Mouse (Mus musculus) lung, adult 2 months (tissue): ENCODE data around the gene Gm49601. TPM values are rescaled to one million over a fixed set of nuclear protein-coding genes. Genes with fewer than 3 reads are reported as not detected.

ENCODE experiments used
- DNase-seq: peaks from one replicate; pipeline ENCODE4 v3.0.0; 2022
- H3K4me1 ChIP-seq: fragments of 200-500 bp; 2 replicates; pipeline ENCODE4 v1.6.1; 2011; ENCODE audit warnings: low read length; ENCODE audit not compliant: control insufficient read depth, insufficient read depth
- H3K4me3 ChIP-seq: fragments of 200-500 bp; replicated peaks from 2 replicates; pipeline ENCODE3; 2011; ENCODE audit warnings: low read depth, mild to moderate bottlenecking, control low read depth, low read length; ENCODE audit errors: extremely low read depth
- CTCF ChIP-seq: fragments of 200-500 bp; IDR thresholded peaks from 2 replicates; pipeline ENCODE4 v1.5.1; 2011; ENCODE audit warnings: mild to moderate bottlenecking, low read length, control low read depth; ENCODE audit not compliant: insufficient read depth
- POLR2A ChIP-seq: fragments of 200-500 bp; IDR thresholded peaks from 2 replicates; pipeline ENCODE4 v1.6.1; 2011; ENCODE audit warnings: low read depth, mild to moderate bottlenecking, control low read depth, low read length, borderline replicate concordance; ENCODE audit errors: extremely low read depth
- WGBS: fragments of 180-500 bp; shearing (Covaris S2); methylation state at CpG from one replicate; pipeline ENCODE4 v1.1.7; 2018; 5-methylcytosine and 5-hydroxymethylcytosine counted together
- polyA plus RNA-seq: library from polyadenylated mRNA; depleted of rRNA; stranded (reverse); fragments of >200 nt; gene quantifications from 2 replicates; pipeline ENCODE4 v1.2.3, GENCODE M21; 2012; rRNA removed

Gene Gm49601
- 3.6 and 9.4 TPM in 2 replicates for polyA plus RNA-seq

DNA sequence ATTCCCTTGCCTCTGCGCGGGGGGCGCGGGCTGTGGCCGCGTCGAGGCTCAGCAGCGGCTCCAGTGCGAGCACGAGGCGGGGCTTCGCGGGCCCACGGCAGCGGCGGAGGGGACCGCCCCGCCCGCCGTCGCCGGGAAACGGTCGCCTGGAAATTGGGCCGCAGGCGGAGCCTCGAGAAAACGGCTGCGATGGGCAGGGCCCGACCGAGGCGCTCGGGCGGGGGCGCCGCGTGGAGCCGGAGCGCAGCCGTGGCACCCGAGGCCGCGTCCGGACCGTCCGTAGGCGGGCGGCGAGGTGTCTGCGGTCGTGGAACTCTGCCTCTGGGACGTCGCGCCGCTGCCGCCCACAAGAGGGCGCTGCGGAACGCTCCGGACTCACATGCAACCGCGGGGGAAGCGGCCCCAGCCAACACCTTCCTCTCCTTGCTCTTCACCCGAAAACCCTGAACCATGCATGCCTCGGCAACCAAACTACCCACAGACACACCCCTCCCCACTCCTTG lies at the start of gene Gm49601:
Gene Gm49601 (minus strand): TSS at position 52 of the 503 bp plus-strand sequence.
- DNase-seq = peak; percentile 80
- TF ChIP-seq POLR2A = no peak
- TF ChIP-seq CTCF = peak; percentile 63
- Histone ChIP-seq H3K4me1 (peaks cover 2% of the 10 kb centered on the region; the same call in 1 of the 2 replicates), H3K4me3 (peak within 1 kb of the TSS; percentile 12)
- WGBS = under 1% methylated on average over 62 of the region's 65 CpGs

DNA sequence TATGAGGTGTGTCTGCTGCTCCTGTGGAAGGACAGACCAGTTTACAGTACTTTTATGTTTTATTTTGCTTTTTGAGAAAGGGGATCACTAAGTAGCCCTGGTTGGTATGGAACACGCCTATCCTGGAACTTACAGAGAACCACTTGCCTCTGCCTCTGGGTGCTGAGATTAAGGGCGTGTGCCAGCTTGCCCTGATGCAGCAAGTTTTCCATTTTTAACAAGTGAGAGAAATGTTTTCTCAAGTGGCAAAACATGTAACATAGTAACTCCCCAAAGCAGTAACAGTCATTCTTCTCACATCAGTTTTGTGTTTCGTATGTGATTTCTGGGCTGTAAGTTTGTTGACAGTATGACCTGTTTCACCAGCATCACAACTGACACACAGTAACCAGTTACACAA lies 46.8 kb upstream of the Gm49601 start:
- Histone ChIP-seq H3K4me3 (no peak overlapping the region), H3K4me1 (no peaks in the 10 kb centered on the region)
- no peak for TF ChIP-seq POLR2A
- no peak for TF ChIP-seq CTCF
- WGBS = 64% methylated on average over 3 of the region's 3 CpGs
- DNase-seq = no peak

DNA sequence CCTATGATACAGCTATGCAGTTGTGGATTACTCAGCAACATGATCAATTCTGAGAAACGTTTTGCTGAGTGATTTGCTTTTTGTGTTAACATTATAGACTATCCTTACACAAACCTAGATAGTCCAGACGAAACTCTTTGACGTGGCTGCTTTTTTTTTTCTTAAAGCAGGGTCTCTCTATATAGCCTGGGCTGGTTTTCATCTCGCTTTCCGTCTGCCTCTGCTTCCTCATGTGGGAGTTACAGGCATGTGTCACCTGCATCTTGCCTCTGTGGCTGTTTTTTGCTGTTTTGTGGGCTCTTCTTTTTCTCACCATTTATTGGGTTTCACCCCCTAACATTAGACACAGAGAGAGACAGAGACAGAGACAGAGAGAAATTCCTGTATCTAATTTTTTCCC lies 45.8 kb upstream of the Gm49601 start:
- H3K4me1 ChIP-seq = no peaks in the 10 kb centered on the region
- TF ChIP-seq POLR2A (no peak), CTCF (no peak)

DNA sequence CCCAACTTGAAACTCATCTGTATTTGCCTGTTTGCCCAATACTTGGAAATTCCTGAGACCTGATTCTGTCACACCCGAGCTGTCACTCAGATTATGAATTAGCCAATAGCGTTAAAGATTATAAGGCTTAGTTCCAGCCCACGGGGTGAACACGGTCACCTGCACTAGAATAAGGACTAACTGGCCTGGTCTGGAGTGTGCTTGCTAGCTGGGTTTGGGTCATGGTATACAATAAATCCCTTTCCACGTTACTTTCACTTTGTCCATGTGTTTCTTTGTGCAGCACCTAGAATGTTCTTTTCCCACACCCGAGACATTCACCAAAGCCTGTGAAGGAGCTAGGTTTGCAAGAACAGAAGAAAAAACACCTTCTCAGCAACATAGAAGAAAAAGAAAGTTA lies 43.7 kb upstream of the Gm49601 start:
- TF ChIP-seq CTCF (no peak), POLR2A (no peak)
- DNase-seq = no peak
- no peaks in the 10 kb centered on the region for H3K4me1 ChIP-seq
- no peak overlapping the region for H3K4me3 ChIP-seq
- 61% methylated on average over 6 of the region's 6 CpGs for WGBS

More for the DNA sequence above, 45.8 kb upstream of the Gm49601 start:
- 48% methylated on average over 5 of the region's 5 CpGs for WGBS
- no peak for DNase-seq
- no peak overlapping the region for H3K4me3 ChIP-seq

DNA sequence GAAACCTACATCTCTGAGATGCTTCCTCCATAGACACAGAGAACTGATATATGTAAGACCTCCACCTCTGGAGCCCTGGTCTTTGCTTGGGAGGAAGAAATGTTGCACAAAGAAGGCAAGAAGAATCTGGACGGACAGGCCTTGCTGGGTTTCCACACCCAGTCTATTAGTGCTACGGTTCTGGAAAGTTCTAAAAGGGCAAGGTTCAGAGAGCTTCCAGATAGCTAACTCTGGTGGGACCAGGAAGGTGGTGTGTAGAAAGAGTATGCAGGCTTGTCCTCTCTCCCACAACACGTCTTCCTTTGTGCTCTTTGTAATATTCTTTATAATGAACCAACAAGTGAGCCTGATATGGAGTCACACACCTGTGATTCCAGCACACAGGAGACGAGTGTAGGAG lies 32.4 kb upstream of the Gm49601 start:
- WGBS = 67% methylated on average over 4 of the region's 4 CpGs

DNA sequence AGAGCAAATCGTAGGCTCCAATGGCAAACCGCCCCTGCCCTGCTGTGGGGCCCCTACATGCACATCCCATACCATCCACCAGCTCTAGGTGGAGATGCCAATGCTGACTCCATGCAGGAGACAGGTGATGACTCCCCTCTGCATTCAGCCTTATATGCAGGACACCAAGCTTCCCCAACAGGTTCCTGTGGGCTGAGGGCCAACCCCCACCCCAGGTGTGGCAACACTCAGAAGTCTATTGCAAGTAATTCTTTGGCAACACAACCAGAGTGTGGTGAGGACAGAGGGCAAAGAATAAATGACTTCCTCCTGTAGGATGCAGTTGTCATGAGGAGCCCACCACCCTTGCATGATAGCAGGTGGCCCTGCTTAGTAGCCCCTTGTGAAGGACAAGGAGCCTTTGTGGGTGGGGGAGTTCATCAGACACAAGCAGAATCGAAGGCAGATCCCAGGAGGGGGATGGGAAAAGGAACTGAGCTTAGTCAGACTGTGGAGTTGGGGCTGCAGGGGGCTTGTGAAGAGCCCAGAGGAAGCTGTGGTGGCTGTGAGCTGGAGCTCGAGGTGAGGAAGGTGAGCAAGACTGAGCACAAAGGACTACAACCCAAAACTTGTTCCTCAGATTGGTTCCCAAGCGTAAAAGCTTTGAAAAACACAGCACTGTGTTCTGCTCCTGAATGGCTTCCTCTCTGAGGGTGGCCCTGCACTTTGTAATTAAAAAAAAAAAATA lies 29.3 kb upstream of the Gm49601 start:
- 50% methylated on average over 5 of the region's 5 CpGs for WGBS
- H3K4me1 ChIP-seq = no peaks in the 10 kb centered on the region
- DNase-seq = no peak
- no peak overlapping the region for H3K4me3 ChIP-seq
- TF ChIP-seq POLR2A = no peak
- no peak for TF ChIP-seq CTCF

More for the DNA sequence above, 32.4 kb upstream of the Gm49601 start:
- TF ChIP-seq CTCF (no peak), POLR2A (no peak)
- DNase-seq = no peak
- Histone ChIP-seq H3K4me1 (no peaks in the 10 kb centered on the region), H3K4me3 (no peak overlapping the region)

DNA sequence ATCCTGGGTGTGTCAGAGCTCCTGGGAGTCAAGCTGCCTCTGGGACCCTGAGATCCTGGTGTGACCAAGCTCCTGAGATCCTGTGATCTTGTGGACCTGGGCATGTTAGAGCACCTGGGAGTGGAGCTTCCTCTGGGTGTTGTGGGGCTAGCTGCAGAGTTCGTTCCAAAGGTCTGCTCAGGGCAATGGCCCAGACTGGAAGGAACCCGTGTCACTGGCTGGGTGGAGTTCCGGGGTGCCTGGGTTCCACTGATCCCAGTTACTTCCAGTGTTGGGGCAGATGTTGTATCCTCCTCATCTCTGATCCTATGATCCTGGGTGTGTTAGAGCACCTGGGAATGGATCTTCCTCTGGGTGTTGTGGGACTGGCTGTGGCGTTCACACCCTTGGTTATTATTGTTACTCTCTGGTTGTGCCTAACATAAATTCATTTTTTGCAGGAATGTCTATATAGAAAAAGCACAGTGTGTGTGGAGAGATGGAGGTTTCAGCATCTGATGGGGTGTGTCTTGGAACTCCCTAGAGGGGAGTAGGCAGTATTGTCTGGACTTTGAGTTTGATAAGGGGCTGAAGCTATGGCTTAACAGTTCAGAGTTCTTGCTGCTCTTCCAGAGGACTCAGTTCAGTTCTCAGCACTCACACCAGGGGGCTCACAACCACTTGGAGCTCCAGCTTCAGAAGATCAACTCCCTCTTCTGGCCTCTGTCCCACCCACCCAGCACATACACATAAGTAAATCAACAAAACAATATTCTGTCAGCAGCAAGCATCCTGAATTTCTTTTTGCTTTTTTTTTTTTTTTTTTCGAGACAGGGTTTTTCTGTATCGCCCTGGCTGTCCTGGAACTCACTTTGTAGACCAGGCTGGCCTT lies 27.3 kb upstream of the Gm49601 start:
- TF ChIP-seq POLR2A (no peak), CTCF (no peak)
- Histone ChIP-seq H3K4me3 (no peak overlapping the region), H3K4me1 (no peaks in the 10 kb centered on the region)
- WGBS = 85% methylated on average over 6 of the region's 6 CpGs
- no peak for DNase-seq

DNA sequence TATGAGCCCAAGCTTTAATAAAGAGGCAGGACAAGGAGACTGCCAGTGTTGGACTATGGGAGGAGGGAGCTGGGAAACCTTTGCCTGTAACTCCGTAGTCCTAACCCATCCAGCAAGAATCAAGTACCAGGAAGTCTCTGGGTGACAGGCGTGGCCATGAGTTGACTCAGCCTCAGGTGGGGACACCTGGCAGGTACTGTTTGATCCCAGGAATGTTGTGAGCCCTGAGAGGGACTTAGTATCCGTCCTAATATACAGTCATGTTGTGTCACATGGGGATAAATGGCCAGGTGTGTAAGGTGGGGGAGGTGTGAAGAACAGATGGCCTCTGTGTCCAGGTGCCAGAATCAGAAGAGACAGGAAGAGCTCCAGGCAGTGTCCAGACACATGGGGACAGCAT lies 22.9 kb upstream of the Gm49601 start:
- no peak for DNase-seq
- Histone ChIP-seq H3K4me1 (no peaks in the 10 kb centered on the region), H3K4me3 (no peak overlapping the region)
- WGBS = 52% methylated on average over 3 of the region's 3 CpGs
- TF ChIP-seq POLR2A (no peak), CTCF (no peak)

DNA sequence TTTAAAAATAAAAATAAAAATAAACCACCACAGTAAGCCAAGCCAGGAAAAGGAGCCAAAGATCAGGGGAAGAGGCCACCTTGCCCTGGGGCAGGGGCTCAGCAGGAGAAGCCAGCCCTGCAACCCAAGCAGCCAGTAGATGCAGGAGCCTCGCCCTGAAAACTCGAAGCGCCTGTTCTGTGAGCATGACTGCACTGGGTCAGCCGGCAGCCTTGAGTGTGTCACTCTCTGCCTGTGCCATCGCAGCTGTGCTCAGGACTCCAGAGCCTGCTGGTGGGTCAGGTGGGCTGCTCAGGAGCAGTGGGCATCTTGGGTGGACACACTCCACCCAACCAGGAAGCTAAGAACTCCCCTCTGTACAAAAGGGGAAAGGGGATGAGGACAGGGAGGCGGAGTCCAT lies 19.1 kb upstream of the Gm49601 start:
- H3K4me1 ChIP-seq = no peaks in the 10 kb centered on the region
- no peak for DNase-seq
- no peak for TF ChIP-seq POLR2A
- TF ChIP-seq CTCF = no peak
- 66% methylated on average over 6 of the region's 6 CpGs for WGBS
- H3K4me3 ChIP-seq = no peak overlapping the region

DNA sequence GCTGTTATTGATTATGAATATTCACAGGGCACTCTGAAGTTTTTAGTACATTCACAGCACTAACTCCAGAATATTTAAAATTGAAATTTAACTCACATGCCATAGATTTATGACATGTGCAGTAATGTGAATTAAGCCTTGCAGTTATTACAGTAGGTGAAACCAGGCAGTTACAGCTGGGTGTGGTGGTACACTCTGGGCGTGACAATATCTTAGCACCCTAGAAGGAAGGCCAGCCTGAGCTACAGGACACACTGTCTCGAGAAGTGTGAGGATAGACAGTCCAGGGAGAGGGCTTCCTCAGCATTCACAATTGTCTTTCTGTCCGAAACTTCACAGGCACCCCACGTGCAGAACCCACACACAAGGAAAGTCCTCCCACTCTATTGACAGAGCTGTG lies 18.3 kb upstream of the Gm49601 start:
- DNase-seq = no peak
- no peak for TF ChIP-seq POLR2A
- no peak for TF ChIP-seq CTCF
- Histone ChIP-seq H3K4me1 (no peaks in the 10 kb centered on the region), H3K4me3 (no peak overlapping the region)
- 79% methylated on average over 4 of the region's 4 CpGs for WGBS
